Mouse (Mus musculus): ENCODE measurements around the gene Izumo2. TPM values are rescaled to one million over a fixed set of nuclear protein-coding genes. Genes with fewer than 3 reads are reported as not detected.

Gene Izumo2
- polyA plus RNA-seq, 1 experiment from 2014 or later: not detected

GRCm38 (mm10) chr7:44768129-44768528 lies 59.6 kb downstream of the Izumo2 start:
- H3K27ac ChIP-seq: no peak overlapping the region

More at GRCm38 (mm10) chr7:44768129-44768528, 59.6 kb downstream of the Izumo2 start:
- H3K36me3 ChIP-seq (ENCODE audit: inconsistent target): peaks cover 93% of the 10 kb centered on the region
- no peak overlapping the region for H3K4me3 ChIP-seq (ENCODE audit: inconsistent target)
- WGBS (ENCODE audit: missing documents): 95% methylated on average over 5 of the region's 5 CpGs
- no peaks in the 10 kb centered on the region for H3K79me2 ChIP-seq (ENCODE audit: inconsistent target)

Other genes starting within 250 kb of the Izumo2 start
- not detected in 3 replicates for gene Aspdh, start 243.4 kb upstream of the Izumo2 start, polyA plus RNA-seq (2018)
- 12.5 to 32.1 TPM (median 31.4 TPM) in 3 replicates for gene Josd2, start 240.8 kb upstream of the Izumo2 start, polyA plus RNA-seq (2018)
- 35.5 to 51.7 TPM (median 46.2 TPM) in 3 replicates for gene Emc10, start 212.2 kb upstream of the Izumo2 start, polyA plus RNA-seq (2018)
- gene Fam71e1, start 212.2 kb upstream of the Izumo2 start, polyA plus RNA-seq (2018): 0.89 to 1.5 TPM (median 0.99 TPM) in 3 replicates
- not detected in 3 replicates for gene Mybpc2, start 184.1 kb upstream of the Izumo2 start, polyA plus RNA-seq (2018)
- 0.27 to 1.1 TPM (median 0.30 TPM) in 3 replicates for gene Spib, start 176.7 kb upstream of the Izumo2 start, polyA plus RNA-seq (2018)
- 6.9 to 28.1 TPM (median 7.2 TPM) in 3 replicates for gene Pold1, start 159.9 kb upstream of the Izumo2 start, polyA plus RNA-seq (2018)
- 55.3 to 86.2 TPM (median 57.8 TPM) in 3 replicates for gene Nr1h2, start 154.8 kb upstream of the Izumo2 start, polyA plus RNA-seq (2018)
- 14.8 to 26.9 TPM (median 21.1 TPM) in 3 replicates for gene Napsa, start 136.4 kb upstream of the Izumo2 start, polyA plus RNA-seq (2018)
- gene Kcnc3, start 118.1 kb upstream of the Izumo2 start, polyA plus RNA-seq (2018): 0.05 to 0.66 TPM (median 0.11 TPM) in 3 replicates
- gene Myh14, start 37.9 kb upstream of the Izumo2 start, polyA plus RNA-seq (2018): not detected in 3 replicates
- gene Vrk3, start 39.7 kb downstream of the Izumo2 start, polyA plus RNA-seq (2018): 25.2 to 68.8 TPM (median 45.1 TPM) in 3 replicates
- gene Zfp473, start 42.3 kb downstream of the Izumo2 start, polyA plus RNA-seq (2018): 0.23 to 0.60 TPM (median 0.30 TPM) in 3 replicates
- gene Nup62, start 107.3 kb downstream of the Izumo2 start, polyA plus RNA-seq (2018): 60.3 to 113 TPM (median 73.8 TPM) in 3 replicates
- gene Il4i1, start 107.6 kb downstream of the Izumo2 start, polyA plus RNA-seq (2018): 2.3 to 2.8 TPM (median 2.7 TPM) in 3 replicates
- 29.8 to 55.7 TPM (median 36.4 TPM) in 3 replicates for gene Atf5, start 107.9 kb downstream of the Izumo2 start, polyA plus RNA-seq (2018)
- gene Akt1s1, start 140.2 kb downstream of the Izumo2 start, polyA plus RNA-seq (2018): 33.4 to 56.3 TPM (median 49.1 TPM) in 3 replicates
- gene Tbc1d17, start 140.3 kb downstream of the Izumo2 start, polyA plus RNA-seq (2018): 25.6 to 51.8 TPM (median 28.3 TPM) in 3 replicates
- 17.4 to 42.4 TPM (median 36.1 TPM) in 3 replicates for gene Pnkp, start 148.4 kb downstream of the Izumo2 start, polyA plus RNA-seq (2018)
- 38.5 to 61.7 TPM (median 49.4 TPM) in 3 replicates for gene Ptov1, start 161.0 kb downstream of the Izumo2 start, polyA plus RNA-seq (2018)
- gene Med25, start 184.0 kb downstream of the Izumo2 start, polyA plus RNA-seq (2018): 24.5 to 28.2 TPM (median 26.1 TPM) in 3 replicates
- 4.6 to 8.8 TPM (median 6.1 TPM) in 3 replicates for gene Fuz, start 187.3 kb downstream of the Izumo2 start, polyA plus RNA-seq (2018)
- 49.8 to 76.6 TPM (median 75.0 TPM) in 3 replicates for gene Ap2a1, start 220.8 kb downstream of the Izumo2 start, polyA plus RNA-seq (2018)
- gene Tsks, start 234.5 kb downstream of the Izumo2 start, polyA plus RNA-seq (2018): not detected in 3 replicates